Mouse (Mus musculus) brain, embryonic 14.5 days (tissue): Measurements from ENCODE around the gene Maml2. TPM values are rescaled to one million over a fixed set of nuclear protein-coding genes. Genes with fewer than 3 reads are reported as not detected.

Experiments used
- DNase-seq: peaks from one replicate; pipeline ENCODE4 v3.0.0-alpha.2; 2011; ENCODE audit warnings: low read depth
- CTCF ChIP-seq: fragments of 200-500 bp; IDR thresholded peaks from 2 replicates; pipeline ENCODE4 v1.5.1; 2012; ENCODE audit warnings: inconsistent platforms, mild to moderate bottlenecking, moderate library complexity, borderline replicate concordance; ENCODE audit not compliant: insufficient read depth, insufficient read length; ENCODE audit errors: extremely low read depth
- POLR2A ChIP-seq: fragments of 200-500 bp; IDR thresholded peaks from 2 replicates; pipeline ENCODE4 v1.6.1; 2012; ENCODE audit warnings: mild to moderate bottlenecking, inconsistent platforms, borderline replicate concordance; ENCODE audit not compliant: poor library complexity, insufficient read depth, insufficient read length, severe bottlenecking; ENCODE audit errors: extremely low read depth
- polyA plus RNA-seq: library from polyadenylated mRNA; depleted of rRNA; stranded (reverse); fragments of >200 nt; gene quantifications from 2 replicates; pipeline ENCODE4 v1.2.3, GENCODE M21; 2012

The Maml2 gene
- polyA plus RNA-seq, 1 experiment: 9.8 TPM

DNA sequence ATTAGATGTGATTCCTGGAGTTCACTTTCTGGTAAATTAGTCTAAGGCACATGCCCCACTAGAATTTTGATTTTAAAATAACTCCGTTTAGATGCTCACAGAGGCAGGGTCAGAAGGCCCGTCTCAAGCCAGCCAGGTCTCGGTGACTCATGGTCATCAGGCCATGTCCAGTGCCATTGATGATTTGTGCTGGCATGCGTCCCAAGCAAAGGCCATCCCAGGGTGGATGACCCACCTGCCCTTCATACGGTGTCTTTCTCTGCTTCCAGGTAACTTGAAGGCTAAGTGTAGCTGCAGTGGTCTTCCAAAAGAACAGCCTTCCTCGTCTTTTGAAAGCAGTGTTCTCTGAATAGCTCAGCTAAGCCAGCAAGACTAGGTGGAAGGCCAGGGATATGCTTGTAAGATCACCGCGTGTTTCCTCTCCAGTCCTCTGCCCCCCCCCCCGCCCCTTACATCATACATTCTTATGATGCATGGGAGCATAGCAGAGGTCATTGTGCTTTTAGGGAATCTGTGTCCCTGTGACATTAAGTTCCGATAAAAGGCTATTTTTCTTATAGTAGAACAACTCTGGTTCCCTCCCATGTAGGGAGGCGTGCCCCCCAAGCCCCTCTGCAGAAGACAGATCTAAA lies 235.4 kb downstream of the Maml2 start:
- DNase-seq: no peak
- TF ChIP-seq POLR2A: no peak
- TF ChIP-seq CTCF: no peak

GRCm38 (mm10) chr9:13535803-13536202 lies 238.0 kb downstream of the Maml2 start:
- peak; percentile 55 for DNase-seq

DNA sequence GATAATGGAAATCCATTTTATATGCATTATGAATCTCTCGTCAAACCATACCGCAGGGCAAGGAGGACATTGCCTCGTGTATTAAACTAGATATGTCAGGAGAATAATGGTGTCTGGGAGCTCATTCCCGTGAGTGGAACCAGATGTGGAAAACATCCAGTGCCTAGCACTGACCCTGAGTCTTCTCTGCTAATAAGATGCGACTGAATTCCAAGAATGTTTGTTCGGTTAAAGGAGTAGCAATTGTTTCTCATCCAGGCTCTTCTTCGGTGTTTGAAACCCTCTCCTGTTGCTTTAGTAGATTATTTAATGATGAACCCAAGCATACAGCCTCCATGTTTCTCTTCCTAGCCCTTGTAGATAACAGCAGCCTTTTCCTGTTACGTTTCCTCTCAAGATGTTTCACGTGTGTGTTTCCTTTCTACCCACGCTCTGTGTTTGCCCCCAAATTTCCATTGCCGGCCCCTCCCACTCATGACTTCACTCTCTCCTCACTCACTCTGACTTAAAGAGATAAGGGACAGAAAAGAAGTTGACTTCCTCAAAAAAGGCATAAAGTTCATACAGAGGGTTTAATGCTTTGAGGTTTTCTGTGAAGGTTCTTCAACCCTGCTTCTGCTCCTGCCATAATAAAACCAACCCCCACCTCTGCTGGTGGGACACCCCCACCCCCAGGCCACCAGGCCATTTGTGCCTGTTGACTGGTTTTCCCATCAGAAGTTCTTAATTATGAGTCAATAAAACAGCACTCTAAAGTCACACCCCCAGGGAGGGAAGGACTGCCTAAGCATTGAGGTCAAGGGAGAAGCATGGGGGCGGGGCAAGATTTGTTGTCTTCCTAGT lies 238.9 kb downstream of the Maml2 start:
- TF ChIP-seq POLR2A (no peak), CTCF (no peak)
- DNase-seq: no peak

More at GRCm38 (mm10) chr9:13535803-13536202, 238.0 kb downstream of the Maml2 start:
- TF ChIP-seq POLR2A (no peak), CTCF (no peak)

DNA sequence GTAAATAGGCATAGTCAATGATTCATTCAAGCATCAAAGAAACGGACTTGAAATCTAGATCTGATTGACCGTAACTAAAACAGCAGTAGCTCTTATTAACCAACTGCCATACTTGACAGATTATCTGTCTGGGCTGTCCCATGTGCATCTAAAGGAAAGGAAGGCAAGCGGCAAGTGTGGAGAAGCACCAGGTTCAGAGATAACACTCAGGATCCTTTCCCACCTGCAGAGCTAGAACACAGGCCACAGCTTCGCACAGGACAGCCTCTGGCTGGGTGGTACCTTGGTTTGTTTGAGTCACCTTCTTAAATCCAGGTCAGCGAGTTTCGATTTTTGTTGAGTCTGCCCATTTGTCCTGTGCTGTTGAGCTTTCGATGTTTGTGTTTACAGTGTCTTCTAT lies 240.4 kb downstream of the Maml2 start:
- TF ChIP-seq POLR2A (no peak), CTCF (no peak)
- DNase-seq: no peak

DNA sequence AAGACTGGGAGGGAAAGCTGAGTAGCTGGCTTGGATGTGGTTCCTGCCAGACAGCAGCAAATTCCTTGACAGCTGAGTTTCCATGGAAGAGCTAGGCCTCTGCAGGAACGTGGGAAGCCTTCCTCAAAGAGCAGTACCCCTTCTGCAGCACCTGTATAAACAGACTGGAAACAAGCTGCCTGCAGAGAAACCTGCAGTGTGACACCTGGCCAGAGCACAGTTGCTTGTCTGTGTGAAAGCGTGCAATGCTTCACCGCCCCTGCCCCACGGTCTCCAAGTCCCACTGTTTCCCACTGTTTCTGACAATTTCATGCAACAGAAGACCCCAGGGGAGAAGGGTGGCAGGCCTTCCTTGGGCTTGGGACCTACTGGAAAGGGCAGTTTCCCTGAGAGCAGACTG lies 241.8 kb downstream of the Maml2 start:
- TF ChIP-seq POLR2A: no peak
- TF ChIP-seq CTCF: no peak
- no peak for DNase-seq

- TF ChIP-seq CTCF: no peak
- DNase-seq: no peak
Observed at GRCm38 (mm10) chr9:13540227-13540626, 242.5 kb downstream of the Maml2 start.

DNA sequence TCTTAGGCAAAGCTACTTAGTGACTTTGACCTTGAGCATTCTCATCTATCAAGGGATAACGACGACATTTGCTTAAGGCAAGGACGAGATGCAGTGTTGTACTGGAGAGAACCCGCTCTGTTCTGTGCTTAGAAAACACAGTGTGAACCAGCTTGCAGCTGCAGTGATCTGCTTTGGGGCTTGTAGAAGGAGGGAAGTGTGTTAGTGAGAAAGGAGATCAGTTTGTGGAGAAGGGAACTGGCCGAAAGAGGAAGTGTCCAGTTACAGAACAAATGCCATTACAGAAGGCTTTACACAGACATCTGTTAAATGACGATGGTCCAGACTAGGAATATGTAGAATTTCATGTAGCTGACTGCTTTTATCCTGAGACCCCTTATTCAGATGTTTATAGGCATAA lies 243.0 kb downstream of the Maml2 start:
- no peak for DNase-seq
- no peak for TF ChIP-seq CTCF

DNA sequence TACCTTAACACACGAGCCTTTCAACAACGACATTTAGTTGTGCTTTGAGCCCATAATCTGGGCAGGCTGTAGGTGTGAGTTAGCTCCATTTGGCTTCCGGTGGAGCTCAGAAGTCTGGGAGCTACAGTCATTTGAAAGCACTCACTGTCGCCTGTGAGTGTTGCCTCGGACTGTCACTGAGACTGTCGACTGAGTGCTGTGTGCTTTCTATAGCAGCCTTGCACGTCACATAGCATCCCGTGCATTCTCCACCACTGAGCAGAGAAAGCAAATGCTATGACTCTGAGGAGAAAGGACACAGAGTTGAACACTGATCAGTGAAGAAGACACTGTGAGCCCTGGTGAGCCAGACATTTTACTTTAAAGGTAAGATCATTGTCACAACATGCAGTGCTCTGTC lies 245.4 kb downstream of the Maml2 start:
- no peak for TF ChIP-seq CTCF
- no peak for TF ChIP-seq POLR2A
- DNase-seq: peak; percentile 64

GRCm38 (mm10) chr9:13544133-13544532 lies 246.4 kb downstream of the Maml2 start:
- no peak for TF ChIP-seq POLR2A
- no peak for TF ChIP-seq CTCF

GRCm38 (mm10) chr9:13545726-13546125 lies 248.0 kb downstream of the Maml2 start:
- DNase-seq: no peak
- TF ChIP-seq POLR2A: no peak
- TF ChIP-seq CTCF: no peak

More at GRCm38 (mm10) chr9:13544133-13544532, 246.4 kb downstream of the Maml2 start:
- DNase-seq: no peak

- no peak for DNase-seq
- TF ChIP-seq POLR2A: no peak
- no peak for TF ChIP-seq CTCF
Observed at GRCm38 (mm10) chr9:13549911-13550310, 252.2 kb downstream of the Maml2 start.
